Mouse (Mus musculus) heart, postnatal 25 days (tissue): ENCODE data around the gene Atp13a2. TPM values are rescaled to one million over a fixed set of nuclear protein-coding genes. Genes with fewer than 3 reads are reported as not detected.

ENCODE experiments used
- DNase-seq: peaks from one replicate; pipeline ENCODE4 v3.0.0; 2022; ENCODE audit warnings: low spot score
- intact Hi-C: fragments of 180-260 bp; cut with DNase I; formaldehyde crosslinking; loops from one replicate; pipeline ENCODE4 v1.15.1; 2025
- total RNA-seq, 2 experiments: library from RNA; stranded (reverse); gene quantifications; 2 replicates each; pipeline ENCODE4 v1.2.3; 2021

The Atp13a2 gene
- total RNA-seq, 2 experiments from 2014 or later, result 16.5 to 19.4 TPM

- intact Hi-C loops, result loop anchor here (5.0 kb wide), 1 partner anchor 116 kb away; the partner anchor contains the start of gene Necap2
- peak; percentile 96 for DNase-seq
Observed at GRCm38 (mm10) chr4:140960781-140961466, 25.7 kb upstream of the Atp13a2 start, which contains the start of gene Sdhb. Sdhb (plus strand) TSS chr4:140961203.

- DNase-seq, result no peak
Observed at GRCm38 (mm10) chr4:140961467-140962206, 25.0 kb upstream of the Atp13a2 start.

GRCm38 (mm10) chr4:140962207-140962909 lies 24.3 kb upstream of the Atp13a2 start:
- DNase-seq, result no peak
- intact Hi-C loops, result loop anchor here (5.0 kb wide), 1 partner anchor 115 kb away; the partner anchor contains the start of gene Necap2

More at GRCm38 (mm10) chr4:140961467-140962206, 25.0 kb upstream of the Atp13a2 start:
- intact Hi-C loops, result loop anchor here (5.0 kb wide), 1 partner anchor 116 kb away; the partner anchor contains the start of gene Necap2

GRCm38 (mm10) chr4:140962950-140963349 lies 23.7 kb upstream of the Atp13a2 start:
- DNase-seq, result no peak
- intact Hi-C loops, result loop anchor here (5.0 kb wide), 1 partner anchor 114 kb away; the partner anchor contains the start of gene Necap2

GRCm38 (mm10) chr4:140963941-140964597 lies 22.6 kb upstream of the Atp13a2 start:
- DNase-seq, result no peak
- intact Hi-C loops, result loop anchor here (1.0 to 5.0 kb wide), 2 partner anchors 67 to 113 kb away; partner anchors contain the start of gene Necap2

- intact Hi-C loops, result loop anchor here (1.0 to 5.0 kb wide), 2 partner anchors 67 to 113 kb away; partner anchors contain the start of gene Necap2
- DNase-seq, result no peak
Observed at GRCm38 (mm10) chr4:140964620-140965019, 22.1 kb upstream of the Atp13a2 start.

GRCm38 (mm10) chr4:140967386-140968159 lies 19.1 kb upstream of the Atp13a2 start:
- no peak for DNase-seq
- intact Hi-C loops, result no loop called here

- intact Hi-C loops, result no loop called here
- no peak for DNase-seq
Observed at GRCm38 (mm10) chr4:140971691-140972090, 15.0 kb upstream of the Atp13a2 start.

GRCm38 (mm10) chr4:140974408-140974807 lies 12.3 kb upstream of the Atp13a2 start:
- intact Hi-C loops, result no loop called here
- no peak for DNase-seq

GRCm38 (mm10) chr4:140975356-140975755 lies 11.3 kb upstream of the Atp13a2 start:
- intact Hi-C loops, result no loop called here
- DNase-seq, result no peak

GRCm38 (mm10) chr4:140977278-140977677 lies 9.4 kb upstream of the Atp13a2 start:
- DNase-seq, result no peak

GRCm38 (mm10) chr4:140977886-140978692 lies 8.6 kb upstream of the Atp13a2 start:
- intact Hi-C loops, result no loop called here
- DNase-seq, result no peak

More at GRCm38 (mm10) chr4:140977278-140977677, 9.4 kb upstream of the Atp13a2 start:
- intact Hi-C loops, result no loop called here

GRCm38 (mm10) chr4:140981605-140982004 lies 5.1 kb upstream of the Atp13a2 start:
- no peak for DNase-seq
- intact Hi-C loops, result loop anchor here (5.0 kb wide), 1 partner anchor 51 kb away; no protein-coding TSS in a partner anchor

- intact Hi-C loops, result loop anchor here (5.0 kb wide), 1 partner anchor 49 kb away; no protein-coding TSS in a partner anchor
- no peak for DNase-seq
Observed at GRCm38 (mm10) chr4:140982808-140983207, 3.9 kb upstream of the Atp13a2 start.

GRCm38 (mm10) chr4:140983442-140983841 lies 3.2 kb upstream of the Atp13a2 start:
- peak; percentile 56 for DNase-seq
- intact Hi-C loops, result loop anchor here (5.0 kb wide), 1 partner anchor 49 kb away; no protein-coding TSS in a partner anchor

GRCm38 (mm10) chr4:140984544-140984943 lies 2.1 kb upstream of the Atp13a2 start:
- intact Hi-C loops, result loop anchor here (5.0 kb wide), 1 partner anchor 48 kb away; no protein-coding TSS in a partner anchor
- DNase-seq, result no peak

GRCm38 (mm10) chr4:140986024-140986710 lies 506 bp upstream of the Atp13a2 start:
- DNase-seq, result no peak
- intact Hi-C loops, result no loop called here
